Mouse (Mus musculus) 3134 (cell line): Measurements from ENCODE around the gene Rhox3a.
"Not testable (repeated sequence)": the region's sequence is repeated elsewhere in the genome, so short reads cannot be mapped to it uniquely, and the experiment has no call there.

Experiments
- DNase-seq: peaks from one replicate; pipeline ENCODE4 v3.0.0-alpha.2; 2011; ENCODE audit warnings: low spot score; ENCODE audit not compliant: insufficient read length; ENCODE audit errors: extremely low read depth

The Rhox3a gene

DNA sequence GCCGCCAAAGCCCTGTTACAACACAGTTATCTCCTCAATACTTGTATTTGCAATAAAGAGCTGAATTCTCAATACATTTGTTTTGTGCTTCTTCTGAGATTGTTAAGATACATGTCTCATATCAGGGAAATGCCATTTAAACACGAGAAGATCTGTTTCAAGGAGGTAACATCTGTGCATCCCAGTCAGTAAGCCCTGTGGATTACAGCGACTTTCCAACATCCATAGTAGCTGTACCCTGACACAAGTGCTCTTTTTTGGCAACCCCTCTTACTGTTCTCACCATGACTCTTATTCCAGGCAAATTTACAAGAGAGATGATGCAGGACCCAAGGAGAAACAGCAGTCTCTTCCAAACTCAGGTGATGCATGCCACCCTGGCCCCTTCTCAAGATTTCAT lies at the start of gene Rhox3a:
Rhox3a (plus strand) TSS at position 301 of the 400 bp plus-strand sequence.
- DNase-seq: not testable (repeated sequence)

- no peak for DNase-seq
These were observed 38.8 kb upstream of the Rhox3a start, which contains the start of gene Gm9 for GRCm38 (mm10) chrX:37210941-37211340. Gene Gm9 (minus strand): TSS chrX:37211041.

GRCm38 (mm10) chrX:37222158-37222557 lies 27.6 kb upstream of the Rhox3a start, which contains the start of gene Rhox1:
Gene Rhox1 (minus strand): TSS chrX:37222258.
- DNase-seq: not testable (repeated sequence)

DNA sequence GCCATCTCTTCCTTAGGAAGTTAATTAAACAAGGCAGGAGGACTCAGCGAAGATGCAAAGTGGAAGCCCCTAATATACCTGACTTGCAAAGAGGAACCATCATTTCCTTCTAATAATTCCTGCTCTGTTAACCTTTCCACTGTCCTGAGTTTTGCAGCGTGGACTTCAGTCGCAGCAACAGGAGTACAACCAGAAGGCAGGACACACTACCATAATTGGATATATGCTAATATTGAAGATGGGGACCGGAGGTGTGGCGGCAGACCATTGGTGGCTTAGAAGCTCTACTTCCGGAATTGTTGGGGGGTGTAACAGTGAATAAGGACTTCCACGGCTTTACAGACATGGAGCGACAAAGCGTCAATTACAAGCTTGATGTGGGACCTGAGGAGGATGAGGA lies 5.0 kb upstream of the Rhox3a start, which contains the start of gene Rhox2a:
Rhox2a (plus strand) TSS at position 301 of the 400 bp plus-strand sequence.
- not testable (repeated sequence) for DNase-seq

DNA sequence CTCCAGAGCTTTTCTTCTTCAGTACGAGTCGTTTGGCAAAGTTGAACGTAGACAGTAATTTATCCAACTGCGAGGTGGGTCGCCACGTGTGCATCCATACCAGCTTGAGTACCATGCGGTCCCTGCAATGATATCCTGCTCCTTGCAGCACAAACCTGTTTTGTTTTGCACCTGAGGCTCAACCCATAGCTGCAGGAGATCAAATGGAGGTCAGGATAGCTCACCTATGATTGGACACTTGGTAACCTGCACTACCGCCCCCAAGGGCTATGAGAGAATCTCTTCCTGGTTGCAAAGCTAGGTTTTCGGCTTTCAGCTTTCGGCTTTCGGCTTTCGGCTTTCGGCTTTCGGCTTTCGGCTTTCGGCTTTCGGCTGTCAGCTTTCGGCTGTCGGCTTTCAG lies 15.3 kb downstream of the Rhox3a start, which contains the start of gene Rhox4a:
Rhox4a (plus strand) TSS at position 301 of the 400 bp plus-strand sequence.
- not testable (repeated sequence) for DNase-seq
